Mouse (Mus musculus): ENCODE data around the gene Ifi207.
"Not testable (repeated sequence)": the region's sequence is repeated elsewhere in the genome, so short reads cannot be mapped to it uniquely, and the experiment has no call there.

Ifi207 gene

GRCm38 (mm10) chr1:173741656-173742055, at the start of gene Ifi207:
Gene Ifi207, minus strand, starts transcription at chr1:173741747.
- no peak for DNase-seq (ENCODE audit: low spot score in 2 of 2)

GRCm38 (mm10) chr1:173773457-173773856, 31.9 kb upstream of the Ifi207 start:
- not testable (repeated sequence) for DNase-seq (ENCODE audit: low spot score in 2 of 2)

GRCm38 (mm10) chr1:173766848-173767617, 25.5 kb upstream of the Ifi207 start, which contains the start of gene Ifi204:
Gene Ifi204, minus strand, starts transcription at chr1:173766943.
- DNase-seq (ENCODE audit: low spot score in 2 of 2) = not testable (repeated sequence)

DNA sequence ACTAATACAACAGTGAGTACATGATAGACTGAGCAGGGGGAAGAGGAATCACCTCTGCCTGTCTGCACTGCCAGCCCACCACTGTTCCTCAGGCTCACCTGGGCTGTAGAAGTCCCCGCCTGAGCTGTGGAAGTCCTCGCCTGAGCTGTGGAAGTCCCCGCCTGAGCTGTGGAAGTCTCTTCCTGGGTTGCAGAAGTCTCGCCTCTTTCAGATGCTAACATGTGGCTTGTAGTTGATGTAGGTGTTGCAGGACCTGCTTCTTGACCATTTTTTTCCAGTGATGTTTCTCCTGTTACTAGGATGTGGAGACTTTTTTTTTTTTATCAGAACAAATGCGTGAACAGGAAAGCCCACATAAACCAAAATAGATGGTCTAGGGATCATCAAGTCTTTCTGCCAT, 18.5 kb upstream of the Ifi207 start:
- not testable (repeated sequence) for DNase-seq (ENCODE audit: low spot score in 2 of 2)

DNA sequence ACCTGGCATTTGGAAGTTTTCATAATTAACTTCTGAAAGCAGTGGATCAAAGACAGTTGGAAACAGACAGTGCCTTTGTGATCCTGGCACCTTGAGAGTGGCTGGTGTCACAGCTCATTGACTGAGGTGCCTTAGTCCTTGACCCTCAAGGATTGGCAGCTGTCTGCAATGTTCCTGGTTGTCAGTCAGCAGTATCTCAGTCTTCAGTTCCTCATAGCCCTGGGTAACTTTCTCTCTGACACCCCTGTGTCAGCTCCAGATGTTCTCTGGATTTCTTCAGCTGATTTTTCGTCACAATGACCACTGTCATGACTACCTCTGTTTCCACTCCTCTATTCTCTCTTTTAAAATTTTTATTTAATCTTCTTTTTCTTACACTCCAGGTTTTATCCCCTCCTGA, 715 bp upstream of the Ifi207 start:
- DNase-seq (ENCODE audit: low spot score in 2 of 2) = no peak

GRCm38 (mm10) chr1:173740537-173740936, 1.0 kb downstream of the Ifi207 start:
- no peak for DNase-seq (ENCODE audit: low spot score in 2 of 2)

DNA sequence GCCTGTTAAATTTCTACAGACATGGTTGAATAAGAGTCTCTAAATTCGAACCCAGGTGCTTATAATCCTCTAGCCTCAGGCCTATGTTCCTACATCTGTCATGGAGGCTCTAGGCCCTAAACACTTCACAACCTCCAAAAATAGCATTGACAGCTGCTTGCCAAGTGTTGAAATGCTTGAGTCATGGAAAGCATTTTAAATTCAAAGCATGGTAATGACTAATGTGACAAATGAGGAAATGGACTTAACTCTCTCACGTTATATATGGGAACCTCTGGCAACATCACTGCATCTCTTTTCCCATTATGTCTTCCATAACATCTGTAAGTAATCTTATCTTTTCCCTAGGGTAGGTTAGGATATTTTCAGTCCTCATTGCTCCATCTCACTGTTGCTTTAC, 4.6 kb downstream of the Ifi207 start:
- no peak for DNase-seq (ENCODE audit: low spot score in 2 of 2)

GRCm38 (mm10) chr1:173735015-173735414, 6.5 kb downstream of the Ifi207 start:
- not testable (repeated sequence) for DNase-seq (ENCODE audit: low spot score in 2 of 2)

- no peak for DNase-seq (ENCODE audit: low spot score in 2 of 2)
Measured at GRCm38 (mm10) chr1:173733219-173733618, 8.3 kb downstream of the Ifi207 start.

- no peak for DNase-seq (ENCODE audit: low spot score in 2 of 2)
Measured at GRCm38 (mm10) chr1:173694270-173694669, 47.3 kb downstream of the Ifi207 start.

GRCm38 (mm10) chr1:173678605-173679004, 62.9 kb downstream of the Ifi207 start:
- DNase-seq (ENCODE audit: low spot score in 2 of 2) = not testable (repeated sequence)

DNA sequence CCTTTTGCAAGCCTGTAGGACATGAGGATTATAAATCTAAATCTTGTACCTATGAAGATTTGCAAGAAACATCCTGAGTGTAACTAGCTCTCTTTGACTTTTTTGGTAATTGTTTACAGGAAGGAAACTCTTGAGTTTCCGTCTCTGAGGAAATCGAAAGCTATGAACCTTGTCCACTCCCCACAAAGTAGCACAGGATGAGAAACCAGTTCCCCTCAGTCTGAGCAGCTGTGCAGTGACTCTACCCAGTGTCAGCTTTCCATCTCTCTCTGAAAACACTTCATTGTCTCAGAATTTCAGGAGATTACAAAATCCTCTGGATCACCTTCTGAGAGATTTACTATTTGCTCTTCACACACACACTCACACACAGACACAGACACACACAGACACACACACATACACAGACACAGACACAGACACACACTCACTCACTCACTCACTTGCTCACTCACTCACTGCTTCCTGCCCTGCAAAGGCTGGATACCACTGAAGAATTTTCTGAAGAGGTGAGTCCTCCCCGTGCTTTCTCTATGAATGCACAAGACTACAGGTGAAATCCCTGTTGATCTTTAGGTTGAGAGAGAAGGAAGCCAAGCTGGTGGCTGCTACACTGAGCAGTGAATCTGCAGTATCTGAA, 68.0 kb downstream of the Ifi207 start, which contains the start of gene Ifi208:
Ifi208 (plus strand) TSS at position 218 of the 640 bp plus-strand sequence.
- DNase-seq (ENCODE audit: low spot score in 2 of 2) = not testable (repeated sequence)

All from frontal cortex, postnatal 25 days (tissue).